Mouse (Mus musculus): ENCODE measurements around the gene Shroom4.
"Not testable (repeated sequence)": the region's sequence is repeated elsewhere in the genome, so short reads cannot be mapped to it uniquely, and the experiment has no call there.

GRCm38 (mm10) chrX:6472563-6472962, 72.9 kb downstream of the Shroom4 start:
- TF ChIP-seq CTCF, EP300 (IDR thresholded peaks at IDR 0.05; ENCODE audit: low read depth): not testable (repeated sequence)

All from liver, embryonic 14.5 days (tissue).